Mouse (Mus musculus) bone marrow macrophage, adult 2 months (primary cell): ENCODE measurements around the gene Gp1bb.

Experiments
- CTCF ChIP-seq: IDR thresholded peaks from 2 replicates; pipeline ENCODE4 v1.5.1; 2012; ENCODE audit warnings: low read depth, mild to moderate bottlenecking, low read length, moderate library complexity
- POLR2A ChIP-seq: IDR thresholded peaks from 2 replicates; pipeline ENCODE4 v1.6.1; 2012; ENCODE audit warnings: mild to moderate bottlenecking, low read depth, low read length, borderline replicate concordance

DNA sequence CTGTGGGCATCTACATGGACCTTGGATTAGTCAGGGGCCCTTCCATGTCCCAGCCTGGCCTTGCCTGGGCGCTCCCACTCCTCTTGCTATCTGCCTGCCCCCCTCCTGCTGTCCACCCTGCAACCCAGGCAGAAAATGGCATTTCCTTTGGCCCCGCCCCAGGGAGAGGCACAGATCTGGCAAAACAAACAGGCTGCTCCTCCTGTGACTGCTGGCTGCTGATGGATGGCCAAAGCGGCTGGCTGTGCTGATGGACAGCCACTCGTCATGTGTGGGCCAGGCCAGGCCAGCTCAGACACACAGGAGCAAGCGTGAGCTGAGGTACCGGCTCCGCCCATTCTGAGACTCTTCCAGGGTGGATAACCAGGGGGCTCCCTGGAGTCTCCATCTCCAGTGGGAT lies 20.8 kb downstream of the Gp1bb start:
- TF ChIP-seq POLR2A (no peak), CTCF (no peak)
